Mouse (Mus musculus) ES-Bruce4 (cell line): Measurements from ENCODE around the gene Tnfrsf17.

ENCODE experiments used
- CTCF ChIP-seq: IDR thresholded peaks from one replicate; pipeline ENCODE4 v1.8.1; 2011; ENCODE audit warnings: low read depth, low read length
- EP300 ChIP-seq: IDR thresholded peaks from 2 replicates; pipeline ENCODE4 v1.6.1; 2011; ENCODE audit warnings: low read depth, low read length; ENCODE audit not compliant: insufficient read depth

- TF ChIP-seq CTCF (no peak), EP300 (no peak)
Observed at GRCm38 (mm10) chr16:11313512-11313911, at the start of gene Tnfrsf17.
